Mouse (Mus musculus) bone marrow macrophage, adult 2 months (primary cell): ENCODE data around the gene Olfr1342. TPM values are rescaled to one million over a fixed set of nuclear protein-coding genes. Genes with fewer than 3 reads are reported as not detected.

Experiments used
- H3K27ac ChIP-seq: 2 replicates; pipeline ENCODE4 v1.5.1; 2012; ENCODE audit warnings: low read depth, low read length; ENCODE audit not compliant: insufficient read depth
- H3K4me1 ChIP-seq: 2 replicates; pipeline ENCODE4 v1.6.1; 2012; ENCODE audit warnings: low read length; ENCODE audit not compliant: control insufficient read depth, insufficient read depth
- H3K4me3 ChIP-seq: 2 replicates; pipeline ENCODE4 v1.5.1; 2012; ENCODE audit warnings: mild to moderate bottlenecking, low read length, moderate library complexity; ENCODE audit not compliant: insufficient read depth
- CTCF ChIP-seq: IDR thresholded peaks from 2 replicates; pipeline ENCODE4 v1.5.1; 2012; ENCODE audit warnings: low read depth, mild to moderate bottlenecking, low read length, moderate library complexity
- POLR2A ChIP-seq: IDR thresholded peaks from 2 replicates; pipeline ENCODE4 v1.6.1; 2012; ENCODE audit warnings: mild to moderate bottlenecking, low read depth, low read length, borderline replicate concordance
- polyA plus RNA-seq: library from polyadenylated mRNA; stranded (reverse); fragments of >200 nt; gene quantifications from 2 replicates; pipeline ENCODE4 v1.2.4, GENCODE M21; 2012; ENCODE audit not compliant: missing spikeins, insufficient read depth, insufficient read length

The Olfr1342 gene
- not detected in 2 replicates for polyA plus RNA-seq

GRCm38 (mm10) chr4:118692412-118692973 is at the start of gene Olfr1342:
Gene Olfr1342, minus strand, starts transcription at chr4:118692756.
- H3K27ac ChIP-seq: no peak within 1 kb of the TSS
- TF ChIP-seq CTCF (no peak), POLR2A (no peak)
- no peaks in the 10 kb centered on the region for H3K4me1 ChIP-seq
- H3K4me3 ChIP-seq: no peak within 1 kb of the TSS

DNA sequence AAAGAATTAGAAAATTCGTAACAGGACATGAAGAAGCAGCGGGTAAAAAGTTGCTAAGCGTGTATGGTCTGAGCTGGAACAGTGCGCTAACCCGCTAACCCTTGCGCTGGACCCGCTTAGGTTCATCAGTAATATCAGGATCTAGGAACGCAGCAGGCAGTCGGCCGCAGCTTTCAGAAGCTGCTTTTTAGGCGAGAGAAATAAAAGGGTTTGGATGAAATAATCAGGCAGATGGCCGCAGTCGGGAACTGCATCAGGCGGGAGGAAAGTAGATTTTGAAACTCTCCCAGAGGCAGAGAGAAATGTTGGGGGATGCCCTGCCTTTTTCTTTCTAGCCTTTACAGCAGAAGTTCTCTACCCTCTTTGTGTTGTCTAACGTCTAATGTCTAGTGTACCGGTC is 49.3 kb upstream of the Olfr1342 start:
- TF ChIP-seq POLR2A (no peak), CTCF (no peak)
- H3K27ac ChIP-seq: no peak overlapping the region
- no peaks in the 10 kb centered on the region for H3K4me1 ChIP-seq
- H3K4me3 ChIP-seq: no peak overlapping the region

DNA sequence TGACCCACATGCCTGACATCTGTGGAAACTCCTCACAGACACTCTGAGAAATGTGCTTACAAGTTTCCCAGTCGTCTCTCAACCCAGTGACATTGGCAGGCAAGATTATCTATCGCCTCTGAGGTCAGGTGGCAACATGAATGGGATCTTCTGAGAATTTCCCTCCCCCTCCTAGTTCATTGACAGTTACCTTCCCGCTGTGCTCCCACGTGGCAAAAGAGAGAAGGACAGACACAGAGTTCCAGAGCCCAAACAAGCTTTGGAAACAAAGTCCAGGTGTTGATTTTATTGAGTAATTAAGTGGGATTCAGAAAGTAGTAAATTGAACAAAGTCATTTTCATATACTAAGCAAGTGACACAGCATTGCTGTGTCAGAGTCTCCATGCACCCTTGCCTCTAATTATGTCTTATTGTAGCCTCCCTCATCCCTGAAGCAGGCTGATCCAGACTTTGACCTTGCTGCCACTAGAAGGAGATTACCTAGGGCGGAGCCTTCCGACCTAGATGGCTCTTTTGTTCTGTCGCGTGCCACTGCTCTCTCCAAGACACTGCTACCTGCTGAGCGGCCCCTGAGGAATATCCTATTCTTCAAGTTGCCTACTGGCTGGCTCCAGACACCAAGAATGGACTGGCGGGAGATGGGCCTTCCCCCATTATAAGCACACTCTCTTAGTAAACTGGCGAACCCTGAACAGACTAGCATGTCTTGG is 48.6 kb upstream of the Olfr1342 start:
- no peak overlapping the region for H3K27ac ChIP-seq
- no peak overlapping the region for H3K4me3 ChIP-seq
- H3K4me1 ChIP-seq: no peaks in the 10 kb centered on the region
- no peak for TF ChIP-seq POLR2A
- TF ChIP-seq CTCF: no peak

DNA sequence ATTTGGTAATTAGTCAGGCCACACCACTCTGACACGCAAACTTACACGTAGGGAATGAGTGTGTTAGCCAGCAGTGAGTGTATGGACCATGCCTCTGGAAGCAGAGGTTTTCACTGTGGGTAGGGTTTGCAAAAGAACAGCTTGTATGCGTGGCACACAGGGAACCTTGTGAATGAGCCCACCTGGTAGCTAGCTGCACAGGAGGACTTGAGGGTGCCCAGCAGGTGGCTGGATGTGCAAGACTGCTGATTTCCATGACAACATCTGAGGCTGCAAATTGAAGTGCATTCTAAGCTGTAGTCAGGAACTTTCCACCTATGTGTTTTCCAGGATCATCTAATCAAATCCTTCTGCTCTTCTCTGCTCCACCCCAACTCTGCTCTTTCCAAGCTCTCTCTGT is 47.0 kb upstream of the Olfr1342 start:
- H3K27ac ChIP-seq: no peak overlapping the region
- H3K4me3 ChIP-seq: no peak overlapping the region
- TF ChIP-seq POLR2A (no peak), CTCF (no peak)
- H3K4me1 ChIP-seq: no peaks in the 10 kb centered on the region

GRCm38 (mm10) chr4:118731875-118732274 is 39.3 kb upstream of the Olfr1342 start, which contains the start of gene Olfr1339:
Gene Olfr1339, plus strand, starts transcription at chr4:118732175.
- TF ChIP-seq POLR2A: no peak
- TF ChIP-seq CTCF: no peak
- Histone ChIP-seq H3K4me1 (no peaks in the 10 kb centered on the region), H3K27ac (no peak within 1 kb of the TSS), H3K4me3 (no peak within 1 kb of the TSS)

GRCm38 (mm10) chr4:118721742-118722483 is 29.4 kb upstream of the Olfr1342 start:
- no peak for TF ChIP-seq CTCF
- no peak for TF ChIP-seq POLR2A
- Histone ChIP-seq H3K4me3 (no peak overlapping the region), H3K27ac (no peak overlapping the region), H3K4me1 (no peaks in the 10 kb centered on the region)

DNA sequence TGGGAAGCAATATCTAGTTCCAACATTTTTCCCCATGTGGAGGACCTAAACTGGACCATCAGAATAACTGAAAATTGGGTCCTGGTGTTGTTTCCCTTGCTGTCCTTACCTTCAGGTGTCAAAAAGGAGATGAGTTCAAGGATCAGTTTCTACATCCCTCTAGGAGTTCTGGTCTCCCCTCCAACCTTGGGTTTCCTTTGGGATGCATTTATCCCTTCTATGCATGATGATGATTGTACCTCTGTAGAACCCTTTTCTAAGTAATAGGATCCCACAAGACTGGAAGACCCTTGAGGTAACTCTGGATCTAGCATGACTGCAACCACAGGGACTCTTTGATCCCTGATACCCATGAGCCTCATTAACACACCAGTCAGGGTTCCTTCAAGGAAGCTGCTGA is 27.3 kb upstream of the Olfr1342 start, which contains the start of gene Olfr1340:
TSS of gene Olfr1340 (plus strand) at position 301 of the 400 bp plus-strand sequence.
- TF ChIP-seq CTCF: no peak
- no peak for TF ChIP-seq POLR2A
- no peak within 1 kb of the TSS for H3K4me3 ChIP-seq
- no peaks in the 10 kb centered on the region for H3K4me1 ChIP-seq
- H3K27ac ChIP-seq: no peak within 1 kb of the TSS

DNA sequence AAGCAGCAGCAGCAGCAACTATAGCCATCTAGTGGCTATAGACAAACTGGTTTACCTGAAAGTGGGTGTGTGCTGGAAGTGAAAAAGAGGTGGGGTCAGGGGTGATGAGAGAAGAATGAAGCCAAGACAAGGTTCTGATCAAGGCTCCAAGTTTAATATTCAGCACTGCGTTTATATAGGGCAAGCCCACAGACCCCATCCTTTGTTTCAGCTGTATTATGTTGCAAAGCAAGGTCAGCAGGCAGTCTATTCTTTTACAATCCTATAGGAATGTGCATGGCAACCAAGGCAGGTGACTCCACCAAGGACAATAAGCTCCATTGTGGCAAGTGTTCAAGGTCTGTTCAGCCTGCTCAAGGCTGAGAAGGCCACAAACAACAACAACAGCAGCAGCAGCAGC is 19.1 kb upstream of the Olfr1342 start:
- Histone ChIP-seq H3K4me3 (no peak overlapping the region), H3K4me1 (no peaks in the 10 kb centered on the region), H3K27ac (no peak overlapping the region)
- TF ChIP-seq CTCF (no peak), POLR2A (no peak)

DNA sequence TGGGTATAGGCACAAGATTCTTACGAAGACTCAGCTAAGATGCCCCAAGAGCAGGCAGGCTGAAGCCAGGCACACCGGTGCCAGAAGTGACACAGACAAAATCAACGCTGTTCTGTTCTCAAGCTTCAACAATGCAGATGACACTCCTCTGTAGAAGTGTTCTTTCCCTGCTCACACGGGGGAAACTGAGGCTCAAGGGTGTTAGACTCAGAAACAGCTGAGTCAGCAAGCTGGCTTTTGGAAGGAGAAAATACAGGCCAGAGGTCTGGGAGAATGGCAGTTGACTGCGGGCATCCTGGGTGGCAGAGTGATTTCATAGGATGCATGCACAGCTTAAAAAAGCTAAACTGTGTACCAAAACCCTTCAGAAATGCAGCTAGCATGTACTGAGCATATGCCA is 15.5 kb upstream of the Olfr1342 start:
- Histone ChIP-seq H3K27ac (no peak overlapping the region), H3K4me3 (no peak overlapping the region), H3K4me1 (no peaks in the 10 kb centered on the region)
- no peak for TF ChIP-seq CTCF
- no peak for TF ChIP-seq POLR2A

DNA sequence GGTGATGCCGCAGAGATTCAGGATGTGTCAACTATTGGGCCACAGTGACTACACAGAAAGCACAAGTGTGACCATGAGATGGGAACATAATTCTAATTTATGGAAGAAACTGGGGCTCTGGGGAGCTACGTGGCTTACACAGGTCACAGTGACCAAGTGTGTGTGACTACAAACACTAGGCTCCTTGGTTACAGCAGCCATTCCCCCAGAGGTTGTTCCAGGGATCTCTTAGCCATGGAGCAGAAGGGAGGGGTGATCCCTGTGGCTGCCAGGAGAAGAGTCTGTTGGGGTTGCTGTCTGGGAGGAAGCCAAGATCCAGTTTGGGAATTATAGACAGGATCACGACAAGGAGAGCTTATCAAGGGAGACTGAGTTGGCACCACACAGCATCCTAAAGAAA is 10.7 kb upstream of the Olfr1342 start, which contains the start of gene Olfr1341:
TSS of gene Olfr1341 (plus strand) at position 301 of the 400 bp plus-strand sequence.
- no peak within 1 kb of the TSS for H3K27ac ChIP-seq
- TF ChIP-seq CTCF (no peak), POLR2A (no peak)
- no peak within 1 kb of the TSS for H3K4me3 ChIP-seq
- H3K4me1 ChIP-seq: no peaks in the 10 kb centered on the region
